Mouse (Mus musculus): Measurements from ENCODE around the gene Ly86.

GRCm38 (mm10) chr13:37309296-37309695 lies 35.7 kb upstream of the Ly86 start:
- TF ChIP-seq CTCF (IDR thresholded peaks at IDR 0.05; ENCODE audit: low read depth, low read length) (no peak), POLR2A (IDR thresholded peaks at IDR 0.05; ENCODE audit: extremely low read depth, insufficient read depth, low read length) (no peak)
